ENCODE assay signal across 10 mouse cellular contexts in the genomic region with DNA sequence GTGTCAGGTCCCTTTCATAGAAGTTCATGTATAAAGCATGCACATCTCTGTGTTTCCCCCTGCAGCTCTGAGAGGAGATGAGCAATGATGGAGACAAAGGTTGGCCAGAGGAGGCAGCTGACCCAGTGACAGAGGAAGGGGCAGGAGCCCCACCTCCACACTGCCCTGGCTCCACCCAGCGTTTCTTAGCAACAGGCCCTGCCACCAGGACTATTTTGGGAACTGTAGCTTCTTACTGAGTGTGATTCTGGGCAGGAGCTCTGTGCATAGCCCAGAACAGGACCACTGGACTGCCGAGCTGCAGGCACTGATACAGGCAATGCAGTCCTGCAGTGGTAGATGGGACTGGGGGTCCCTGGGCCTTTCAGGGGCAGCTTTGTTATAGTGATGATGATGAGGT.
DNase-seq lines count a peak whose midpoint lies in the region; ATAC-seq lines count a peak whose summit lies in the region.
"Had no signal": no experiment of that assay in that cellular context is flagged by ENCODE, and none has a peak within 500 bp of the region (broad histone marks: within the 10 kb centered on the region; RNA-seq: fewer than 3 reads in every experiment).

No protein-coding gene starts in this region.

- peak; percentile 58 for ATAC-seq in heart, embryonic 14.5 days (ENCODE audit: insufficient number of reproducible peaks, insufficient read depth, low FRiP score, low read depth)

- peaks cover 4 to 13% of the 10 kb centered on the region in 2 experiments for H3K4me1 ChIP-seq in heart, embryonic 14.5 days (ENCODE audit: control insufficient read depth in 2 of 2, insufficient read depth in 2 of 2, low read length in 2 of 2)
- peaks cover 17% of the 10 kb centered on the region for H3K4me1 ChIP-seq in midbrain, embryonic 10.5 days

- H3K27me3 ChIP-seq in heart, embryonic 14.5 days (ENCODE audit: control insufficient read depth, insufficient read depth, low read length): no peaks in the 10 kb centered on the region
- no peaks in the 10 kb centered on the region for H3K27me3 ChIP-seq in midbrain, embryonic 10.5 days (ENCODE audit: low read depth, poor library complexity, severe bottlenecking)

- DNase-seq in cerebellum, adult 11-12 months: peak; percentile 63
- DNase-seq in cerebellum, adult 8-10 months: no peak
- DNase-seq in Muller cell, postnatal 12 days (ENCODE audit: inconsistent ontology term): peak; percentile 22
- DNase-seq in midbrain, embryonic 10.5 days (ENCODE audit: low spot score): peak; percentile 32
- no peak for DNase-seq in thymus, adult 18-20 months
- no peak for DNase-seq in ovary, adult 18-20 months (ENCODE audit: low spot score)
- no peak for DNase-seq in spleen, postnatal 10 days (ENCODE audit: low spot score in 2 of 2)
- DNase-seq: B cell, adult 2 months had no signal

- WGBS in heart, embryonic 14.5 days: 7% methylated on average over 2 of the region's 2 CpGs
- WGBS in midbrain, embryonic 10.5 days: 13% methylated on average over 2 of the region's 2 CpGs

- H3K4me3 ChIP-seq in heart, embryonic 14.5 days (ENCODE audit: control insufficient read depth in 1 of 2, insufficient read depth in 1 of 2, low read depth in 1 of 2, low read length in 2 of 2): no peak overlapping the region
- H3K4me3 ChIP-seq in midbrain, embryonic 10.5 days: no peak overlapping the region

- no peak overlapping the region for H3K4me2 ChIP-seq in heart, embryonic 14.5 days (ENCODE audit: low read length)

- H3K9ac ChIP-seq in heart, embryonic 14.5 days (ENCODE audit: low read length): no peak overlapping the region
- H3K9ac ChIP-seq: liver, embryonic 14.5 days had no signal

- H3K27ac ChIP-seq in heart, embryonic 14.5 days (replicated peaks in 1 of 2; ENCODE audit: control insufficient read depth in 1 of 2, insufficient read depth in 1 of 2, low read depth in 2 of 2, low read length in 2 of 2): no peak overlapping the region
- no peak overlapping the region for H3K27ac ChIP-seq in midbrain, embryonic 10.5 days (replicated peaks)
- H3K27ac ChIP-seq: liver, embryonic 14.5 days had no signal

- H3K9me3 ChIP-seq in heart, embryonic 14.5 days (ENCODE audit: control insufficient read depth, low read length): no peaks in the 10 kb centered on the region
- H3K9me3 ChIP-seq in midbrain, embryonic 10.5 days (replicated peaks): no peaks in the 10 kb centered on the region

- no peaks in the 10 kb centered on the region for H3K36me3 ChIP-seq in heart, embryonic 14.5 days (ENCODE audit: control insufficient read depth, insufficient read depth, low read length)
- no peaks in the 10 kb centered on the region for H3K36me3 ChIP-seq in midbrain, embryonic 10.5 days

Comparison
In these comparisons a context has a peak if more than half of its experiments do, and no peak if none do; other contexts are left out.
1. DNase-seq: peak in cerebellum, adult 11-12 months (single experiment), Muller cell, postnatal 12 days (single experiment) and midbrain, embryonic 10.5 days (single experiment); none in cerebellum, adult 8-10 months (single experiment), thymus, adult 18-20 months (0 of 2), ovary, adult 18-20 months (single experiment) and spleen, postnatal 10 days (0 of 2).